Mouse (Mus musculus): ENCODE results near the gene H2-Eb2.
A peak's percentile ranks its signal among the peaks of the same experiment; 100 is the strongest.

H2-Eb2 gene

GRCm38 (mm10) chr17:34325436-34325835, at the start of gene H2-Eb2:
H2-Eb2 (plus strand) TSS chr17:34325665.
- DNase-seq = peak; percentile 56

- DNase-seq = no peak
These were observed 44.9 kb upstream of the H2-Eb2 start for GRCm38 (mm10) chr17:34280499-34281038.

GRCm38 (mm10) chr17:34281836-34282235, 43.6 kb upstream of the H2-Eb2 start:
- DNase-seq = no peak

GRCm38 (mm10) chr17:34285371-34285770, 40.1 kb upstream of the H2-Eb2 start:
- no peak for DNase-seq

GRCm38 (mm10) chr17:34285848-34286247, 39.6 kb upstream of the H2-Eb2 start:
- peak; percentile 78 for DNase-seq

DNA sequence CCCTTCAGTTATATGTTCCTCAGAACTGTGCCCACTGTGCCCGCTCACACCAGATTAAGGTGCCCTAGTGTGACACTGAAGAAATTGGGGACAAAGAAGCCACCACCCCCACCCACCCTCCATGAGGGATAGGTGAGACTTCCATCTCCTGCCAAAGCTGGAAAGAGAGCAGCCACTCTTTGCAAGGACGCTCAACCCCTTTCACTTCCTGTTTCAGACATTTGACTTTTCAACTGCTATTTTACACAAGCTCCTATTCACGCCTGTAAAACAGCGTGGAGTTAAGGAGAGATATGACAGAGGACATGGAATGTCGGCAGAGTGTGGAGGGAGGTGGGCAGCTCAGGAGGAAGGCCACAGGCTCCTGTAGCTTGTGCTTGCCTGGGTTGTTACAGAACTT, 39.0 kb upstream of the H2-Eb2 start:
- DNase-seq = no peak

DNA sequence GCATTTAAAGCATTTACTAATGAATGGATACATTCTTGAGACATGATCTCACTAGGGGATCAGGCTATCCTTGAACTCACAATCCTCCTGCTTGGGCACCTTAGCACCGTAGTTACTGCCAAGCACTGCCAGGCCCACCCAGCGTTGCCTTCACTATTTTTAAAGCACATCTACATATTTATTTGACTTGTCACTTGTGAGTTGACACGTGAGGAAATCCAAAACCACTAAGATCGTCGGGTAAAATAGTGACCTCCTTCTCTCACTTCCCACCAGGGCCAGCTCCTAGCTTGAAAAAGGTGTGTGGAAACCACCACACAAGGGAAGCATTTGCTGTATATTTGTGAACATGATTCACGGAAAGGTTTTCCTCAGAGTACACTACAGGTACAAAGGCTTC, 38.5 kb upstream of the H2-Eb2 start:
- DNase-seq = no peak

GRCm38 (mm10) chr17:34287648-34288047, 37.8 kb upstream of the H2-Eb2 start, which contains the start of gene H2-Aa:
H2-Aa (minus strand) TSS chr17:34287823.
- DNase-seq = peak; percentile 98

- no peak for DNase-seq
These were observed 37.3 kb upstream of the H2-Eb2 start for GRCm38 (mm10) chr17:34288131-34288530.

GRCm38 (mm10) chr17:34291609-34292008, 33.9 kb upstream of the H2-Eb2 start:
- DNase-seq = peak; percentile 94

DNA sequence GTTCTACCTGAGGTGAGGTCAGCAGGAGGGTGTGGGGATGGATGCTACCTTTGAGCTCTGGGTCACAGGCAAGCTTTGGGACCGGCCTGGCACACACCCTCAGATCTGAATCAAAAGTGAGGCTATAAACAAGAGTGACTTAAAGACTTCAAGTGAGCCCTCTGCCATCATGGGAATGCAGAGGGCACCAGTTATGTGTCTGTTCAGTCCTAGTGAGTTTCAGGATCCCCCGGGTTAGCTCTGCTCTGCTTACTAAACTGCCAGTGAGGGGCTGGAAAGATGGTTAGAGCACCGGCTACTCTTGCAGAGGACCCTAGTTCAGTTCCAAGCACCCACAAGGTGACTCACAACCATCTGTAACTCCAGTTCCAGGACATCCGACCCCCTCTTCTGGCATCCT, 32.9 kb upstream of the H2-Eb2 start:
- no peak for DNase-seq

- DNase-seq = peak; percentile 42
These were observed 31.9 kb upstream of the H2-Eb2 start for GRCm38 (mm10) chr17:34293533-34293932.

GRCm38 (mm10) chr17:34294249-34294648, 31.2 kb upstream of the H2-Eb2 start:
- no peak for DNase-seq

- no peak for DNase-seq
These were observed 30.2 kb upstream of the H2-Eb2 start for GRCm38 (mm10) chr17:34295307-34295706.

DNA sequence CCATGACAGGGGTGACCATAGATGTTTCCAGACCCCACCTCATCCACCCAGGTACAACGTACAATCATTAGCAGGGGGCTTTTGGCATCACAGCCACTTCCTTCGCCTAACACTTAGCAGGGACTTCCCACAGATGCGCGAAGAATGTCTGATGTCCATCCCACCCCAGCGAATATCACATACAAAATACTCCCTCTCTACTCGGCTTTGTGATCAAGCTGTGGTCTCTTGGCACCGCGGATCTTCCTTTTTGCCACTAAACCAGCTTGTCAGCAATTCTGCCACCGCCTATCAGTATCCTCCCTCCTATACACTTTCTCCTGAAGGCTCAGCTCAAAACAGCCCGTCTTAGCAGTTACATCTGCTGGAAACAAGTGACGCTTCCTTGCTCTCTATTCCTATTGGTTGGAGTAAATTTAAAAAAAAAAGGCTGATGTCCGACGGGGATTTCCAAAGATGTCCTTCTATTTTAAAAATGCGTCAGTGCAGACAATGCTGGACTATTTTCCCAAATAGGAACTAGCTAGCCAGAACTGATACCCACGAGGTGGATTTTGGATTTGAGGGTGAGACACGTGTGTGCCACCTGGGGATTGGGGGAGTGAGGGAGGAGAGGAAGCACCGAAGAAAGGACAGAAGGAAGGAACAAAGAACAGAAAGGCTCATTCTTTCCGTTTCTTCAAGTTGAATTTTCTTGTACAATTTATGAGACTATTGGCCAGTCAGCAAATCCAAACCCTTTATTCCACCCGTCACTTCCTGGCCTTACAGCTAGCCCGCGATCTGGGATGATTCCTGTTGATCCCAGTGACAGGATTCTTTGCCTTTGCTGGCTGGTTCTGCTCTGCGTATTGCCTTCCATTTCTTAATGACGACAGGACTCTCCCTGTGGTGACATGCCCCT, 29.3 kb upstream of the H2-Eb2 start:
- peak; percentile 92 for DNase-seq

- DNase-seq = peak; percentile 46
These were observed 26.1 kb upstream of the H2-Eb2 start for GRCm38 (mm10) chr17:34299356-34299755.

DNA sequence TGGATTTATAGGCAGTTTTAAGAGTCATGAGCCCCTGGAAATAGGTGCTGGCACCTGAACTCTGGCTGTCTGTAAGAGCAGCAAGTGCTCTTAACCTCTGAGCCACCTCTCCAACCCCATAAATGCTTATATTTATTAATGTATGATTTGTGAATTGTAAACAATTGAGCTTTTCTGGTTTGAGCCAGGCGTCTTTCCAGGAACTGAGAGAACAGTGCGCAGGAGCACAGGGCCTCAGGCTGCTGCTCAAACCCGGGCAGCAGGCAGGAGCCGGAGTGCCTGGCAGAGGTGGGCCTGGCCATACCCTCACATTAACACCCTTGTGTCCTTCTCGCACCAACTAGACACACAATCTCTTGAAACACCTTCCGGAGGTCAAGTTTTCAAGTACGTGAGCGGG, 25.4 kb upstream of the H2-Eb2 start:
- DNase-seq = no peak

DNA sequence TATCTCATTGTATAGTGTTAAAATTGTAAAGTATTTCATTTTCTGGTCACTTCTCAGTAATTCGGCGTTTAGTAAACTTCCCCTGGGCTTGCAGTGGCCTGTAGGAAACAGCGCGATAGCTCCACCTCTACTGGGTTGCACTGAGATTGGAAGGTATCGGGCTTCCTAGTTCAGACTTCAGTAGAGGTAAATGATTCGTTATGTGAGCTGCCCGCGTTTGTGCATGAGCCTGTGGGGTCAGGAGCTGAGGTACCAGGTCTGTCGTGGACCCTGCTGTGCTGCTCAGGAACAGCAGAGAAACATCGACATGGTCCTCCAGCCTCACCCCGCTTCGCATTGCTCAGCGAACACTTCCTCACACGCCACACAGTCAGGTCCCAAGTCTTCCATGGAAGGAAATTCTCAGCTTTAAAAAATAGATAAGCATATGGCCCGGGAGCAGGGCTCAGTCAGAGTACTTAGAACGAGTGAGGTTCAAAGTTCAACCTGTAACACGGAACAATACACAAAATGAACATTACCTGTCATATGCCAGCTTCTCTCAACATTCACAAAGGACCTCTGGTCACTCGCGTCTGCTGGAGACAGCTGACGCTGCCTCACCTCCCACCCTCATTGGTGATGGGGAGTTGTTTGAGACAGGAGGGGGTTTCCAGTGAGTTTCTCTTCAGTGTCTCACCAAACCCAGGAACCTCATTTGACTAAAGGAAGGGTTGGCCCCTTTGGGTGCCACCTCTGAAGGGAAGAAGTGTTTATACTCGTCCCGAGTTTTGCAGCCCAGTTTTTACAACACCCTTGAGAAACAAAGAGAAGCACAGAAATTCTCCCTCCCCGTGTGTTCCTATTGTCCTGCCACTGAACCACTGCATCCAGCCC, 24.5 kb upstream of the H2-Eb2 start:
- peak; percentile 59 for DNase-seq

DNA sequence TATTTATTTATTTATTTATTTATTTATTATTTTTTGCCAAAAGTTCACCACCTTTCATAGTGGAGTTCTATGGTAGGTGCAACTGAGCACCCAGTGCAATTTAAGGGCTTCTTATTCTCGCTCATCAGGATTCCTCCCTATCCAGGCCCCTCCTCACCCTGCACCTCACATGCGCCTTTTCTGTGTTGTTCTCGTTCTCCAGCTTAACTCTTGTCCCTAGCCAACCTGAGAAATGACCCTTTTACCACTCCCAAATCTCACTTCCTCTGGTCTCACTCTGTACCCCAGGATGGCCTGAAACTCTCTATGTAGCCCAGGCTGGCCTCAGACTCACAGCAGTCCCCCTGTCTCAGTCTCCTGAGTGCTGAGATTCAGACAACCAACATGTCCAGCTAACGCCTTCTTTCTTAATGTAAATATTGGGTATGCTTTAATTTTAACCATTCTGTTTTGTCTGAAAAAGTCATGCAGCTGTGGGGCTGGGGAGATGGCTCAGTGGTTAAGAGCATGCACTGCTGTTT, 23.7 kb upstream of the H2-Eb2 start:
- DNase-seq = no peak

DNA sequence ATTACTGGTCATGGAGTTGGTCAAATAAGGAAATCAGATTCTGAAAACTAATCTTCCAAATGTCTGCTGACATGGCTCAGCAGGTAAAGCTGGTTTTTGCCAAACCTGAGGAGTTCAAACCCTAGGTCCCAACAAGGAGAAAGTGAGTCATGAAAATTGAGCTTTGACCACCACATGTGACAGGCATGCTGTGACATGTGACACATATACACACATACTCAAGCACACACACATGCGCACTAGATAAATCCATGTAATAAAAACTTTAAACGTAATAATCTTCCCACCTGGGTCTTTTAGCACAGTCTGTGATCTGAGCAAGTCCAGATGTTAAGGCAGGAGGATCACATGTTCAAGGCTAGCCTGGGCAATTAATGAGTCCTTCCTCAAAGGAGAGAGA, 21.7 kb upstream of the H2-Eb2 start:
- no peak for DNase-seq

DNA sequence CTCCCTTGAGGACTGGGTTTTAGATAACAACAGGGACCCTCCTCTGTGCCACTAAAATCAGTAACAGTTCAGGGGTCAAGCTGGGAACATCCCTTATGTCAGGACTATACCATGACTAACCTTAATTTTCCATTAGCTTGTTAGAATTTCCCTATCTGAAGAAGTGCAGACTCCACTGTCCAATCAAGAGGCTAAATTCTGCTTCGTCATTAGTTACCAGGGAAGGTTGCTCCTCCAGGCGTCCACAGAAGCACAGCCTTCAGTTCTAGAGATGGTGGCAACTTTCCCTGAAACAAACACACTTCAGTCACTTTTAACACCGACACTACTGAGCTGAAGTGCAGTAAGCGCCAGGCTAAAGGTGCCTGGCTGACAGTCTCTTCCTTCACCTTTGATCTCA, 20.7 kb upstream of the H2-Eb2 start:
- peak; percentile 94 for DNase-seq

- DNase-seq = peak; percentile 97
These were observed 20.0 kb upstream of the H2-Eb2 start, which contains the start of gene H2-Eb1 for GRCm38 (mm10) chr17:34305380-34306030. H2-Eb1 (plus strand) TSS chr17:34305867.
